Mouse (Mus musculus): ENCODE results near the gene Ifnb1.

- TF ChIP-seq CTCF (IDR thresholded peaks at IDR 0.05 in 2 of 3, conservative IDR thresholded peaks at IDR 0.05 in 1 of 3; ENCODE audit: control insufficient read depth in 1 of 3, insufficient read depth in 1 of 3, low read depth in 2 of 3, low read length in 3 of 3, poor library complexity in 1 of 3, severe bottlenecking in 1 of 3): peak; percentile 3 to 43 (median 8); a peak in 2 of 6 replicates
- no peak for TF ChIP-seq MAFK (IDR thresholded peaks at IDR 0.05; ENCODE audit: borderline replicate concordance, low read depth, low read length)
- no peak for TF ChIP-seq ZNF384 (IDR thresholded peaks at IDR 0.05; ENCODE audit: low read depth, low read length)
- no peak for TF ChIP-seq MAX (IDR thresholded peaks at IDR 0.05; ENCODE audit: low read length)
- no peak for TF ChIP-seq ELF1 (IDR thresholded peaks at IDR 0.05; ENCODE audit: low read depth, low read length)
- no peak for TF ChIP-seq E2F4 (IDR thresholded peaks at IDR 0.05; ENCODE audit: borderline replicate concordance, low read depth, low read length)
Observed at GRCm38 (mm10) chr4:88523241-88523640, 667 bp upstream of the Ifnb1 start.

All from MEL (cell line).